Mouse (Mus musculus) heart, postnatal 0 days (tissue): ENCODE measurements around the gene Hdgfl2.

Experiments
- CTCF ChIP-seq: IDR thresholded peaks from 2 replicates; pipeline ENCODE4 v1.5.1; 2016; ENCODE audit warnings: antibody characterized with exemption, control low read depth, low read depth
- EP300 ChIP-seq: IDR thresholded peaks from 2 replicates; pipeline ENCODE4 v1.6.1; 2016; ENCODE audit warnings: antibody characterized with exemption, low read depth

DNA sequence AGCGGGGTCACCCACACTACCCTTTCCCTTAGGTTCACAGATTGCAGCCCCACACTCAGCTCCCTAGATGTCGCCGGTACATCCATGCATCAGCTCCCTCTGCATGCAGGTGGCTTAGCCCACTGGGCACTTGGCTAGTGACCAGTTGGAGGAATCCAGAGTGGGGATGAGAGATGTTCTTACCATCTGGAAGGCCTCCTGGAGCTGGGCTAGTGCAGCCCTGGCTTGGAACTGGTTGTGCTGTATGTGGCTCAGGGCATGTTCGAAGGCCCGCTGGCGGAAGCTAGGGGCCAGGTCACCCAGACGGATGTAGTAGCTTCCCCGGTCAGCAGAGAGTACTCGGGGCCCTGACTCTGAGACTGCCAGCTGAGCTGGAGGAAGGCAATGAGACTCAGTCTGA lies 23.5 kb downstream of the Hdgfl2 start:
- TF ChIP-seq CTCF (no peak), EP300 (no peak)
